In genomic region chr11:51469341-51469831, GRCm38 (mm10) we compare ENCODE assay signal across 11 mouse cellular contexts.
DNase-seq lines count a peak whose midpoint lies in the region; ATAC-seq lines count a peak whose summit lies in the region.
"Had no signal": no experiment of that assay in that cellular context is flagged by ENCODE, and none has a peak within 500 bp of the region (broad histone marks: within the 10 kb centered on the region; RNA-seq: fewer than 3 reads in every experiment).

No protein-coding gene starts in this region.

- H3K9ac ChIP-seq in heart, embryonic 14.5 days (ENCODE audit: low read length), result no peak overlapping the region
- H3K9ac ChIP-seq in lung, embryonic 16.5 days (ENCODE audit: low read length), result no peak overlapping the region
- H3K9ac ChIP-seq: liver, embryonic 13.5 days had no signal

- 0 out of 2 replicates have a peak overlapping the region, but pooled peaks have one; percentile 4 for H3K4me2 ChIP-seq in heart, embryonic 14.5 days (ENCODE audit: low read length)
- peak overlapping the region; percentile 34 for H3K4me2 ChIP-seq in lung, embryonic 16.5 days (ENCODE audit: low read depth, low read length)
- H3K4me2 ChIP-seq: liver, embryonic 13.5 days had no signal

- DNase-seq in heart, postnatal 4 days, result no peak
- peak; percentile 18 for DNase-seq in adipocyte (ENCODE audit: low spot score)
- DNase-seq in gastrocnemius, postnatal 10 days, result peak; percentile 21
- DNase-seq in ovary, adult 18-20 months (ENCODE audit: low spot score), result no peak
- DNase-seq in cerebellum, adult 9-11 months, result no peak
- DNase-seq: liver, embryonic 13.5 days; retina, postnatal 1 day had no signal

- no peaks in the 10 kb centered on the region for H3K9me3 ChIP-seq in heart, embryonic 14.5 days (ENCODE audit: control insufficient read depth, low read length)
- H3K9me3 ChIP-seq in lung, embryonic 16.5 days (ENCODE audit: control insufficient read depth, low read length), result no peaks in the 10 kb centered on the region
- H3K9me3 ChIP-seq: liver, embryonic 13.5 days had no signal

- H3K4me3 ChIP-seq in heart, embryonic 14.5 days (ENCODE audit: control insufficient read depth in 1 of 2, insufficient read depth in 1 of 2, low read depth in 1 of 2, low read length in 2 of 2), result no peak overlapping the region
- H3K4me3 ChIP-seq in lung, embryonic 16.5 days (ENCODE audit: low read length), result no peak overlapping the region
- H3K4me3 ChIP-seq: liver, embryonic 13.5 days had no signal

- no peak overlapping the region for H3K27ac ChIP-seq in heart, embryonic 14.5 days (replicated peaks in 1 of 2; ENCODE audit: control insufficient read depth in 1 of 2, insufficient read depth in 1 of 2, low read depth in 2 of 2, low read length in 2 of 2)
- peak overlapping the region; percentile 90 for H3K27ac ChIP-seq in lung, embryonic 16.5 days (ENCODE audit: low read length)
- H3K27ac ChIP-seq: liver, embryonic 13.5 days had no signal

- no peak for ATAC-seq in heart, embryonic 14.5 days (ENCODE audit: insufficient number of reproducible peaks, insufficient read depth, low FRiP score, low read depth)
- peak; percentile 67 for ATAC-seq in lung, embryonic 16.5 days (ENCODE audit: low read depth)
- no peak for ATAC-seq in megakaryocyte progenitor cell, adult 5-6 weeks (replicated peaks; ENCODE audit: poor library complexity)
- ATAC-seq: inflammation-experienced regulatory T-cells, adult 6 months had no signal

- no peaks in the 10 kb centered on the region for H3K36me3 ChIP-seq in heart, embryonic 14.5 days (ENCODE audit: control insufficient read depth, insufficient read depth, low read length)
- H3K36me3 ChIP-seq in lung, embryonic 16.5 days (ENCODE audit: control insufficient read depth, insufficient read depth, low read length), result no peaks in the 10 kb centered on the region
- H3K36me3 ChIP-seq: liver, embryonic 13.5 days had no signal

- peaks cover 14 to 24% of the 10 kb centered on the region in 2 experiments for H3K4me1 ChIP-seq in heart, embryonic 14.5 days (ENCODE audit: control insufficient read depth in 2 of 2, insufficient read depth in 2 of 2, low read length in 2 of 2)
- peaks cover 42% of the 10 kb centered on the region for H3K4me1 ChIP-seq in lung, embryonic 16.5 days (replicated peaks; ENCODE audit: control insufficient read depth, insufficient read depth, low read length)

- H3K27me3 ChIP-seq in heart, embryonic 14.5 days (ENCODE audit: control insufficient read depth, insufficient read depth, low read length), result peaks cover 94% of the 10 kb centered on the region
- no peaks in the 10 kb centered on the region for H3K27me3 ChIP-seq in lung, embryonic 16.5 days (ENCODE audit: control insufficient read depth, insufficient read depth, low read depth, low read length)

- 28% methylated on average over 13 of the region's 13 CpGs for WGBS in heart, embryonic 14.5 days
- 28% methylated on average over 13 of the region's 13 CpGs for WGBS in lung, embryonic 16.5 days

Comparison
In these comparisons a context has a peak if more than half of its experiments do, and no peak if none do; other contexts are left out.
1. DNase-seq: peak in adipocyte (single experiment) and gastrocnemius, postnatal 10 days (single experiment); none in heart, postnatal 4 days (single experiment), ovary, adult 18-20 months (single experiment) and cerebellum, adult 9-11 months (single experiment).